Mouse (Mus musculus) liver, postnatal 0 days (tissue): ENCODE results near the gene Bad. TPM values are rescaled to one million over a fixed set of nuclear protein-coding genes. Genes with fewer than 3 reads are reported as not detected.

ENCODE experiments used
- ATAC-seq: fragments of 200-750 bp; cut with Nextera tagmentation; 2 replicates; pipeline ENCODE4 v1.8.0; 2017; ENCODE audit warnings: mild to moderate bottlenecking, moderate library complexity
- DNase-seq: peaks from one replicate; pipeline ENCODE4 v3.0.0-alpha.2; 2016
- H3K27ac ChIP-seq: fragments of 300-500 bp; sonication (generic); 2 replicates; pipeline ENCODE4 v1.5.1; 2014; ENCODE audit warnings: antibody characterized with exemption, moderate library complexity, mild to moderate bottlenecking, low read depth
- H3K27me3 ChIP-seq: fragments of 300-500 bp; sonication (generic); 2 replicates; pipeline ENCODE4 v1.6.1; 2014; ENCODE audit warnings: low read length, control low read depth, mixed read lengths; ENCODE audit not compliant: insufficient read depth
- H3K36me3 ChIP-seq: fragments of 300-500 bp; sonication (generic); replicated peaks from 2 replicates; pipeline ENCODE4 v1.6.1; 2014; ENCODE audit warnings: mild to moderate bottlenecking, control low read depth, low read length, moderate library complexity, mixed read lengths; ENCODE audit not compliant: insufficient read depth
- H3K4me1 ChIP-seq: fragments of 300-500 bp; sonication (generic); 2 replicates; pipeline ENCODE4 v1.6.1; 2014; ENCODE audit warnings: antibody characterized with exemption, mild to moderate bottlenecking, control low read depth; ENCODE audit not compliant: insufficient read depth
- H3K4me2 ChIP-seq: fragments of 300-500 bp; sonication (generic); 2 replicates; pipeline ENCODE4 v1.6.1; 2014; ENCODE audit warnings: low read depth, mild to moderate bottlenecking, low read length, moderate library complexity, mixed read lengths
- H3K4me3 ChIP-seq: fragments of 300-500 bp; sonication (generic); 2 replicates; pipeline ENCODE4 v1.5.1; 2014; ENCODE audit warnings: low read depth, low read length
- H3K9ac ChIP-seq: fragments of 300-500 bp; sonication (generic); replicated peaks from 2 replicates; pipeline ENCODE4 v1.6.1; 2014; ENCODE audit warnings: mild to moderate bottlenecking, moderate library complexity
- H3K9me3 ChIP-seq: fragments of 300-500 bp; sonication (generic); 2 replicates; pipeline ENCODE4 v1.6.1; 2016; ENCODE audit warnings: mild to moderate bottlenecking, control low read depth, low read length, mixed read lengths
- CTCF ChIP-seq: sonication (generic); IDR thresholded peaks from 2 replicates; pipeline ENCODE4 v1.5.1; 2016; ENCODE audit warnings: antibody characterized with exemption, low read depth
- EP300 ChIP-seq: IDR thresholded peaks from 2 replicates; pipeline ENCODE4 v1.6.1; 2016; ENCODE audit warnings: antibody characterized with exemption, low read depth, mild to moderate bottlenecking
- WGBS: fragments of 180-500 bp; shearing (Covaris S2); extraction: QIAGEN DNeasy Blood & Tissue Kit; methylation state at CpG from one replicate; pipeline ENCODE4 v1.1.7; 2014; ENCODE audit not compliant: insufficient replicate concordance; 5-methylcytosine and 5-hydroxymethylcytosine counted together
- polyA plus RNA-seq: library from polyadenylated mRNA; unstranded; fragments of >200 nt; fragmentation: Nextera tagmentation; extraction: Ambion mirVana; gene quantifications from 2 replicates; pipeline ENCODE4 v1.2.1, GENCODE M21; 2015

Gene Bad
- polyA plus RNA-seq, 1 experiment from 2014 or later, result 30.6 TPM

- no peak for DNase-seq
- Histone ChIP-seq H3K4me1 (peaks cover 6% of the 10 kb centered on the region), H3K36me3 (no peaks in the 10 kb centered on the region), H3K4me3 (peak overlapping the region; percentile 38), H3K9me3 (no peaks in the 10 kb centered on the region), H3K27ac (no peak overlapping the region), H3K27me3 (peaks cover 59% of the 10 kb centered on the region), H3K9ac (no peak overlapping the region), H3K4me2 (peak overlapping the region; percentile 61)
- 0 out of 2 replicates have a peak, but pooled peaks have one; percentile 16 for ATAC-seq
- TF ChIP-seq EP300 (no peak), CTCF (no peak)
- 8% methylated on average over 57 of the region's 58 CpGs for WGBS
Observed at GRCm38 (mm10) chr19:6933436-6934194, 8.0 kb upstream of the Bad start.

- Histone ChIP-seq H3K9me3 (no peaks in the 10 kb centered on the region), H3K36me3 (no peaks in the 10 kb centered on the region), H3K4me3 (peak within 1 kb of the TSS; percentile 38), H3K4me1 (peaks cover 6% of the 10 kb centered on the region), H3K9ac (no peak within 1 kb of the TSS), H3K27ac (no peak within 1 kb of the TSS), H3K4me2 (peak within 1 kb of the TSS; percentile 61), H3K27me3 (peaks cover 56% of the 10 kb centered on the region)
- no peak for ATAC-seq
- 16% methylated on average over 23 of the region's 23 CpGs for WGBS
- DNase-seq, result no peak
- TF ChIP-seq EP300 (no peak), CTCF (no peak)
Observed at GRCm38 (mm10) chr19:6934195-6934977, 7.3 kb upstream of the Bad start, which contains the start of gene Kcnk4. Kcnk4 (minus strand) TSS chr19:6934515.

GRCm38 (mm10) chr19:6936299-6936698, 5.4 kb upstream of the Bad start:
- Histone ChIP-seq H3K36me3 (no peaks in the 10 kb centered on the region), H3K27ac (no peak overlapping the region), H3K4me2 (no peak overlapping the region), H3K4me3 (no peak overlapping the region), H3K27me3 (peaks cover 48% of the 10 kb centered on the region), H3K9ac (no peak overlapping the region), H3K4me1 (peaks cover 15% of the 10 kb centered on the region), H3K9me3 (no peaks in the 10 kb centered on the region)
- 29% methylated on average over 3 of the region's 3 CpGs for whole genome bisulfite sequencing
- DNase-seq (peak; percentile 54), ATAC-seq (no peak)
- TF ChIP-seq CTCF (peak; percentile 67), EP300 (no peak)

DNA sequence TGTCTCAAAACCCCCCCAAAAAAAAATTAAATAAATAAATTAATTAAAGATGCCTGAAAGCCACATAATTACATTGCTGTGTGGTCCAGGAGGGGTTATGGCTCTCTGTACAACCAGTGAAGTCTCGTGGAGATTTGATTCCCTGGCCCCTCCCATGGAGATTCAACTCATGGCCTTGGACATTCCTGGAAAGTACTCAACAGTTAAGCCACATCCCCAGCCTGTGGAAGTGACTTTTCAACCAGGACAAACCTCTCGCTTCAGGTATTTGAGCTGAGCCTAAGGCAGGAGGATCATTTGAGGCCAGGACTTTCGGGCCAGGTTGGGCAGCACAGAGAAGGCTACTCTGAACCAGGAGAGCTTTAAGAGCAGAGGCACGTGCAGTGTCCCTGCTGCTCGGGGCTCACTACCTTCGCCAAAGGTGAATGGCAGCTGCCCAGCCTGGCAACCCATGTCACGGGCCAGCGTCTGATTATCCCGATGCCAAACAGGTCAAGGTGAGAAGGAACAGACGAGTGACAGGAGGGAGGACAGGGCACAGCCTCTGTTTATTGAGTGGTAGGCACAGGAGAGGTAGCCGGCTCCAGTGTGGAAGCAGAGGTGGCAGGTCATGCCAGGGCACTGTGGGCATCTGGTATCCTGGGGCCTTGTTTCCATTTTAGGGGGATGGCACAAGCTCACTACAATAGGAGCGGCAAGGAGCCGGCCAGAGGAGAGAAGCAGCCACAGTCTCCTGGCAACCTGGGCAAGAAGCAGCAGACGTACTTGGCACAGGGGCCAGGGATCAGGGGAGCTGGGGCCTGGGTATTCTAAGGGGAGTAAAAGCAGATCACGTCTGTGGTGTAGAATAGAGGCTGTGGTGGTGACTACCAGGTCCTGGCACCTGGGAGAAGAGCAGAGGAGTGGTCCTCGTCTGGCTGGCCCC, 3.9 kb upstream of the Bad start:
- no peak for TF ChIP-seq CTCF
- no peak for TF ChIP-seq EP300
- DNase-seq (no peak), ATAC-seq (no peak)
- Histone ChIP-seq H3K27me3 (peaks cover 33% of the 10 kb centered on the region), H3K9ac (no peak overlapping the region), H3K4me3 (no peak overlapping the region), H3K4me2 (no peak overlapping the region), H3K4me1 (peaks cover 17% of the 10 kb centered on the region), H3K9me3 (no peaks in the 10 kb centered on the region), H3K36me3 (no peaks in the 10 kb centered on the region), H3K27ac (no peak overlapping the region)
- 79% methylated on average over 16 of the region's 16 CpGs for WGBS

- 85% methylated on average over 20 of the region's 20 CpGs for WGBS
- TF ChIP-seq EP300, result no peak
- no peak for TF ChIP-seq CTCF
Observed at GRCm38 (mm10) chr19:6939106-6940002, 2.3 kb upstream of the Bad start.

More at GRCm38 (mm10) chr19:6939106-6940002, 2.3 kb upstream of the Bad start:
- Histone ChIP-seq H3K4me3 (no peak overlapping the region), H3K27me3 (peaks cover 18% of the 10 kb centered on the region), H3K9ac (no peak overlapping the region), H3K36me3 (no peaks in the 10 kb centered on the region), H3K9me3 (no peaks in the 10 kb centered on the region), H3K4me1 (peaks cover 14% of the 10 kb centered on the region), H3K27ac (no peak overlapping the region), H3K4me2 (no peak overlapping the region)
- no peak for ATAC-seq
- no peak for DNase-seq
